Mouse (Mus musculus) thymus, postnatal 0 days (tissue): ENCODE measurements around the gene Gcnt7. TPM values are rescaled to one million over a fixed set of nuclear protein-coding genes. Genes with fewer than 3 reads are reported as not detected.
A peak's percentile ranks its signal among the peaks of the same experiment; 100 is the strongest.

Experiments
- DNase-seq: peaks from one replicate; pipeline ENCODE4 v3.0.0-alpha.2; 2015; ENCODE audit warnings: low spot score
- polyA plus RNA-seq: library from polyadenylated mRNA; unstranded; fragments of >200 nt; fragmentation: Nextera tagmentation; extraction: Ambion mirVana; gene quantifications from 2 replicates; pipeline ENCODE4 v1.2.1, GENCODE M21; 2015

Gcnt7 gene
- polyA plus RNA-seq, 1 experiment from 2014 or later: 2.0 TPM

GRCm38 (mm10) chr2:172406173-172406572, 52.2 kb downstream of the Gcnt7 start:
- no peak for DNase-seq

GRCm38 (mm10) chr2:172405011-172405410, 53.4 kb downstream of the Gcnt7 start:
- no peak for DNase-seq

GRCm38 (mm10) chr2:172404239-172404638, 54.2 kb downstream of the Gcnt7 start:
- no peak for DNase-seq

- peak; percentile 56 for DNase-seq
These were observed 57.1 kb downstream of the Gcnt7 start for GRCm38 (mm10) chr2:172401116-172401825.

Other genes with a start within 250 kb of the Gcnt7 start
- not detected in 2 replicates for gene Mc3r, start 210.1 kb downstream of the Gcnt7 start, polyA plus RNA-seq
- 4.9 and 5.1 TPM in 2 replicates for gene Fam210b, start 113.0 kb downstream of the Gcnt7 start, polyA plus RNA-seq
- gene Aurka, start 88.1 kb downstream of the Gcnt7 start, polyA plus RNA-seq: 107 and 108 TPM in 2 replicates
- 48.5 and 55.2 TPM in 2 replicates for gene Cstf1, start 87.9 kb downstream of the Gcnt7 start, polyA plus RNA-seq
- 2.3 and 2.4 TPM in 2 replicates for gene Cass4, start 64.8 kb downstream of the Gcnt7 start, polyA plus RNA-seq
- gene Rtf2, start 18.0 kb downstream of the Gcnt7 start, polyA plus RNA-seq: 132 and 144 TPM in 2 replicates
- gene Fam209, start 13.9 kb upstream of the Gcnt7 start, polyA plus RNA-seq: 0.90 and 1.0 TPM in 2 replicates
- 0.93 and 0.98 TPM in 2 replicates for gene Tfap2c, start 91.0 kb upstream of the Gcnt7 start, polyA plus RNA-seq